Mouse (Mus musculus) kidney, postnatal 0 days (tissue): ENCODE data around the gene Ubash3b. TPM values are rescaled to one million over a fixed set of nuclear protein-coding genes. Genes with fewer than 3 reads are reported as not detected.

ENCODE experiments used
- ATAC-seq: fragments of 200-750 bp; cut with Nextera tagmentation; replicated peaks from 2 replicates; pipeline ENCODE4 v1.8.0; 2017; ENCODE audit warnings: low read depth, moderate number of reproducible peaks, moderate TSS enrichment, moderate library complexity; ENCODE audit not compliant: low FRiP score
- DNase-seq: peaks from one replicate; pipeline ENCODE4 v3.0.0-alpha.2; 2016; ENCODE audit warnings: low spot score
- H3K27ac ChIP-seq: fragments of 300-500 bp; sonication (generic); 2 replicates; pipeline ENCODE4 v1.5.1; 2014; ENCODE audit warnings: mild to moderate bottlenecking
- H3K27me3 ChIP-seq: fragments of 300-500 bp; sonication (generic); 2 replicates; pipeline ENCODE4 v1.6.1; 2014; ENCODE audit warnings: low read length, mixed read lengths; ENCODE audit not compliant: insufficient read depth
- H3K36me3 ChIP-seq: fragments of 300-500 bp; sonication (generic); 2 replicates; pipeline ENCODE4 v1.6.1; 2014; ENCODE audit warnings: low read length, mixed read lengths; ENCODE audit not compliant: insufficient read depth
- H3K4me1 ChIP-seq: fragments of 300-500 bp; sonication (generic); replicated peaks from 2 replicates; pipeline ENCODE4 v1.6.1; 2014; ENCODE audit warnings: antibody characterized with exemption, low read length, mixed read lengths; ENCODE audit not compliant: insufficient read depth
- H3K4me2 ChIP-seq: fragments of 300-500 bp; sonication (generic); 2 replicates; pipeline ENCODE4 v1.6.1; 2014; ENCODE audit warnings: mild to moderate bottlenecking, low read length, moderate library complexity, mixed read lengths
- H3K4me3 ChIP-seq: fragments of 300-500 bp; sonication (generic); replicated peaks from 2 replicates; pipeline ENCODE4 v1.5.1; 2014; ENCODE audit warnings: low read depth, low read length
- H3K9ac ChIP-seq: fragments of 300-500 bp; sonication (generic); 2 replicates; pipeline ENCODE4 v1.6.1; 2014; ENCODE audit warnings: low read depth, low read length
- H3K9me3 ChIP-seq: fragments of 300-500 bp; sonication (generic); replicated peaks from 2 replicates; pipeline ENCODE4 v1.6.1; 2016; ENCODE audit warnings: low read length, inconsistent platforms, mixed read lengths
- CTCF ChIP-seq: IDR thresholded peaks from 2 replicates; pipeline ENCODE4 v1.5.1; 2016; ENCODE audit warnings: antibody characterized with exemption, low read depth, mild to moderate bottlenecking, moderate library complexity
- WGBS: fragments of 180-500 bp; shearing (Covaris S2); extraction: QIAGEN DNeasy Blood & Tissue Kit; methylation state at CpG from one replicate; pipeline ENCODE4 v1.1.7; 2014; 5-methylcytosine and 5-hydroxymethylcytosine counted together
- polyA plus RNA-seq: library from polyadenylated mRNA; unstranded; fragments of >200 nt; fragmentation: Nextera tagmentation; extraction: Ambion mirVana; gene quantifications from 2 replicates; pipeline ENCODE4 v1.2.1, GENCODE M21; 2015

The Ubash3b gene
- polyA plus RNA-seq, 1 experiment from 2014 or later, result 7.5 TPM

- H3K4me1 ChIP-seq, result no peaks in the 10 kb centered on the region
- TF ChIP-seq CTCF, result no peak
- WGBS, result 48% methylated on average over 7 of the region's 7 CpGs
- no peak overlapping the region for H3K4me2 ChIP-seq
- H3K4me3 ChIP-seq, result no peak overlapping the region
- H3K9me3 ChIP-seq, result no peaks in the 10 kb centered on the region
- DNase-seq (peak; percentile 61), ATAC-seq (no peak)
- H3K36me3 ChIP-seq, result no peaks in the 10 kb centered on the region
- H3K27me3 ChIP-seq, result no peaks in the 10 kb centered on the region
- no peak overlapping the region for H3K9ac ChIP-seq
- peak overlapping the region; percentile 66 for H3K27ac ChIP-seq
These were observed 70.3 kb downstream of the Ubash3b start for GRCm38 (mm10) chr9:41091187-41091586.

- H3K9me3 ChIP-seq, result no peaks in the 10 kb centered on the region
- WGBS, result 67% methylated on average over 9 of the region's 9 CpGs
- H3K4me2 ChIP-seq, result no peak overlapping the region
- TF ChIP-seq CTCF, result no peak
- DNase-seq (no peak), ATAC-seq (no peak)
- H3K36me3 ChIP-seq, result no peaks in the 10 kb centered on the region
- no peak overlapping the region for H3K27ac ChIP-seq
- H3K9ac ChIP-seq, result no peak overlapping the region
- H3K27me3 ChIP-seq, result no peaks in the 10 kb centered on the region
- H3K4me3 ChIP-seq, result no peak overlapping the region
- H3K4me1 ChIP-seq, result peaks cover 9% of the 10 kb centered on the region
These were observed 73.6 kb downstream of the Ubash3b start for GRCm38 (mm10) chr9:41087831-41088383.

- no peak for TF ChIP-seq CTCF
- Histone ChIP-seq H3K36me3 (no peaks in the 10 kb centered on the region), H3K4me3 (no peak overlapping the region), H3K4me1 (peaks cover 20% of the 10 kb centered on the region), H3K27ac (peak overlapping the region; percentile 28; the same call in 1 of the 2 replicates), H3K9me3 (no peaks in the 10 kb centered on the region), H3K4me2 (peak overlapping the region; percentile 21; the same call in 1 of the 2 replicates), H3K27me3 (no peaks in the 10 kb centered on the region), H3K9ac (no peak overlapping the region)
- DNase-seq, result peak; percentile 87
- ATAC-seq, result peak; percentile 73
- 23% methylated on average over 11 of the region's 11 CpGs for WGBS
These were observed 77.2 kb downstream of the Ubash3b start for GRCm38 (mm10) chr9:41084191-41084901.

- Histone ChIP-seq H3K9ac (no peak overlapping the region), H3K27ac (peak overlapping the region; percentile 25; the same call in 1 of the 2 replicates), H3K9me3 (no peaks in the 10 kb centered on the region), H3K4me2 (no peak overlapping the region), H3K27me3 (no peaks in the 10 kb centered on the region), H3K36me3 (no peaks in the 10 kb centered on the region), H3K4me3 (no peak overlapping the region), H3K4me1 (peaks cover 20% of the 10 kb centered on the region)
- ATAC-seq (no peak), DNase-seq (no peak)
- TF ChIP-seq CTCF, result no peak
- 79% methylated on average over 6 of the region's 6 CpGs for WGBS
These were observed 78.0 kb downstream of the Ubash3b start for GRCm38 (mm10) chr9:41083386-41084055.

- ATAC-seq, result no peak
- Histone ChIP-seq H3K9ac (no peak overlapping the region), H3K4me3 (no peak overlapping the region), H3K9me3 (no peaks in the 10 kb centered on the region), H3K4me2 (no peak overlapping the region), H3K4me1 (peaks cover 20% of the 10 kb centered on the region), H3K36me3 (no peaks in the 10 kb centered on the region), H3K27me3 (no peaks in the 10 kb centered on the region), H3K27ac (no peak overlapping the region)
- 80% methylated on average over 3 of the region's 3 CpGs for WGBS
- TF ChIP-seq CTCF, result no peak
- DNase-seq, result no peak
These were observed 78.6 kb downstream of the Ubash3b start for GRCm38 (mm10) chr9:41082891-41083290.

GRCm38 (mm10) chr9:41080877-41081276, 80.6 kb downstream of the Ubash3b start:
- Histone ChIP-seq H3K4me2 (no peak overlapping the region), H3K9ac (no peak overlapping the region), H3K27ac (no peak overlapping the region), H3K27me3 (no peaks in the 10 kb centered on the region), H3K9me3 (no peaks in the 10 kb centered on the region), H3K4me1 (peaks cover 20% of the 10 kb centered on the region), H3K4me3 (no peak overlapping the region), H3K36me3 (no peaks in the 10 kb centered on the region)
- ATAC-seq (no peak), DNase-seq (no peak)
- WGBS, result 70% methylated on average over 5 of the region's 5 CpGs
- TF ChIP-seq CTCF, result no peak
